Mouse (Mus musculus) limb, embryonic 11.5 days (tissue): Measurements from ENCODE around the gene Gins2. TPM values are rescaled to one million over a fixed set of nuclear protein-coding genes. Genes with fewer than 3 reads are reported as not detected.

Experiments used
- ATAC-seq: fragments of 200-750 bp; cut with Nextera tagmentation; 2 replicates; pipeline ENCODE4 v1.8.0; 2017; ENCODE audit warnings: low read depth; ENCODE audit not compliant: insufficient number of reproducible peaks, low FRiP score, low TSS enrichment
- DNase-seq: peaks from one replicate; pipeline ENCODE4 v3.0.0-alpha.2; 2015; ENCODE audit warnings: low spot score
- H3K27ac ChIP-seq: fragments of 300-500 bp; sonication (generic); replicated peaks from 2 replicates; pipeline ENCODE4 v1.5.1; 2014; ENCODE audit warnings: low read depth, mild to moderate bottlenecking, low read length
- H3K27me3 ChIP-seq: fragments of 300-500 bp; sonication (generic); 2 replicates; pipeline ENCODE4 v1.6.1; 2014; ENCODE audit warnings: mild to moderate bottlenecking, low read length, mixed read lengths; ENCODE audit not compliant: control insufficient read depth, insufficient read depth
- H3K36me3 ChIP-seq: fragments of 300-500 bp; sonication (generic); 2 replicates; pipeline ENCODE4 v1.6.1; 2014; ENCODE audit warnings: mild to moderate bottlenecking, low read length, moderate library complexity, mixed read lengths; ENCODE audit not compliant: control insufficient read depth, insufficient read depth
- H3K4me1 ChIP-seq: fragments of 300-500 bp; sonication (generic); 2 replicates; pipeline ENCODE4 v1.6.1; 2014; ENCODE audit warnings: low read length, mixed read lengths; ENCODE audit not compliant: control insufficient read depth, insufficient read depth
- H3K4me2 ChIP-seq: fragments of 300-500 bp; sonication (generic); 2 replicates; pipeline ENCODE4 v1.6.1; 2014; ENCODE audit warnings: low read depth, mild to moderate bottlenecking, moderate library complexity; ENCODE audit not compliant: severe bottlenecking
- H3K4me3 ChIP-seq: fragments of 300-500 bp; sonication (generic); 2 replicates; pipeline ENCODE4 v1.5.1; 2014; ENCODE audit warnings: low read depth, low read length
- H3K9ac ChIP-seq: fragments of 300-500 bp; sonication (generic); 2 replicates; pipeline ENCODE4 v1.6.1; 2014; ENCODE audit warnings: mild to moderate bottlenecking, low read length
- H3K9me3 ChIP-seq: fragments of 300-500 bp; sonication (generic); 2 replicates; pipeline ENCODE4 v1.6.1; 2016; ENCODE audit warnings: low read length; ENCODE audit not compliant: control insufficient read depth
- WGBS: fragments of 180-500 bp; shearing (Covaris S2); extraction: QIAGEN DNeasy Blood & Tissue Kit; methylation state at CpG from one replicate; pipeline ENCODE4 v1.1.7; 2014; 5-methylcytosine and 5-hydroxymethylcytosine counted together
- polyA plus RNA-seq: library from polyadenylated mRNA; unstranded; fragments of >200 nt; fragmentation: Nextera tagmentation; extraction: Ambion mirVana; gene quantifications from 2 replicates; pipeline ENCODE4 v1.2.1, GENCODE M21; 2014

Gene Gins2
- polyA plus RNA-seq, 1 experiment from 2014 or later, result 132 TPM

DNA sequence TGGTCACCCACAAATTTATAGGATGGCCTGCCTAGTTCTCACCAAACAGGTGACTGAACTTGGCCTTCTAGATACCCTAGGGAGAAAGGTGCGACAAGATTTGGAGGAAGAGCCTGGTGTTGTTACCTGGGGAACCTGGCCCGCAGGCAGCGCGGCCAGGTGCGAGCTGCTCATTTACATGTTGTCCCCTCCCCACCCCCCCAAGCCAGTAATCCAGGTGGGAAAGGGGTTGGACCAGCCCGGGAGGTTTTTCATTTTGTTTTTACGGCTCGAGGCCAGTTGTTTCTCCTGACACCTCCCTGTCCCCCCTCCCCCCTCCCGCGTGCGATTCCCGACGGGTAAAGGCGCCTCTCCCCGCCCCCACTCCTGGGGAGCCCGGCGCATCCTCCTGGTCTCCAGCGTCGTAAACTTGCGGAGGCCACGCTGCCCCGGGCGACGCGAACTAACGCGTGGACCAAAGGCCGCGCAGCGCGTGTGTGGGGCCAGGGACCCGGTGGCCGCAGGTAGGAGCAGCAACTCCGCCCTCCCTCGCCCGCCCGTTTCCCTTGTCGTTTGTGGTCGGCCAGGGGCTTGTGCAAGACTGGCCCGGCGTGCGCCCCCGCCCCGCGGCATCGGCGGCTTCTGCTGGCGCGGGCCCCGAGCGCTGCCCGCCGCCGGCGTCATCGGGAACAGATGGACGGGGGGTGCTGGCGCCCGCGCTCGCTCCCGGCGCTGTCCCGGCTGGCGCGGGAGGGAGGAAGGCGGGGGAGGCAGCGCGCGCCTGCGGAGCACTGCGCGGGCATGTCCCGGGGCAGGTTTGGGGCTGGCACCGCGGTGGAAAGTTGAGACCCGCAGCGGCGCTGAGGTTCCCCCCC is 53.4 kb downstream of the Gins2 start:
- DNase-seq, result peak; percentile 74
- no peaks in the 10 kb centered on the region for H3K9me3 ChIP-seq
- peak overlapping the region; percentile 96 for H3K4me2 ChIP-seq
- ATAC-seq, result no peak
- no peaks in the 10 kb centered on the region for H3K36me3 ChIP-seq
- H3K9ac ChIP-seq, result peak overlapping the region; percentile 3
- H3K27ac ChIP-seq, result 0 out of 2 replicates have a peak overlapping the region, but pooled peaks have one; percentile 44
- peaks cover 86% of the 10 kb centered on the region for H3K4me1 ChIP-seq
- no peaks in the 10 kb centered on the region for H3K27me3 ChIP-seq
- under 1% methylated on average over 63 of the region's 79 CpGs for WGBS
- peak overlapping the region; percentile 54 for H3K4me3 ChIP-seq

DNA sequence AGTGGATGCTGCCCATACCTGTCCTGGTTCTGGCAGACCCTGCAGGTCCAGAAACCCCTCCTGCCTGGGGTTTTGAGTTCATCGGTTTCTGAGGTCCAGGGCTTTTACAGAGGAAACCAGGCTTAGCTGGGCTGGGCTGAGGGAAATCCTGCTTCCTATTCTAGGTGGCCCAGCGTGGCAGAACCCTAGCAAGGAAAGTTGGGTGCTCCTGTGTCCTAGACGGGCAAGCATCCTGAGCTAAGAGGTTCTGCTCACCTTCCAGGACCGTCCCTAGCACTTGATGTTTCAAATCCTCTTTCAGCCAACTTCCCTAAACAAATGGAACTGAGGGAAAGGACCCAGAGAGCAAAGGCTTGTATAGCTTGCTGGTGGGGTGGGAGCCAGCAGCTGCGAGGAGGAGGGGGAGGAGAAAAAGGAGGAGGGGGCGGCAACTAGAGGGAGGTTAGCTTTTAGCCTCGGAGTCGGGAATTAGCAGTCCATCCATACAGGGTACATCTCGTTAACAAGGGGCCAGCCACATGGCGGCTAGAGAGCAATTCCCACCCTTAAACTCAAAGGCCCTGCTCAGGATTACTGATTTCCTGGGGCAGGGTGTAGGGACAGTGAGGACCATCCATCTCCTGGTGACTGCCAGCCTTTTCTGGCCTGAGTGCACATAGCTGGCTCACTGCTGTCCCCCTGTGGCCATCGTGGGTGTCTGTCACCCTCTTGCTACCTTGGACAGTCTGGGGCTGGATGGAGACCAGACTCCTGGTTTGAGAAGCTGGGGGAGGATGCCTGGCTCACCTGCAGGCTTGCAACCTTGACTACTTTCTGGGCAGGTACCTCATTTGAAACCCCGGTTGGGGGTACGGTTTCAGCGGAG is 54.4 kb downstream of the Gins2 start:
- Histone ChIP-seq H3K27me3 (no peaks in the 10 kb centered on the region), H3K4me1 (peaks cover 78% of the 10 kb centered on the region), H3K4me2 (peak overlapping the region; percentile 96), H3K4me3 (no peak overlapping the region), H3K27ac (no peak overlapping the region), H3K36me3 (no peaks in the 10 kb centered on the region), H3K9ac (no peak overlapping the region), H3K9me3 (no peaks in the 10 kb centered on the region)
- 4% methylated on average over 14 of the region's 14 CpGs for WGBS
- DNase-seq, result peak; percentile 90
- peak; percentile 8; the same call in 1 of the 2 replicates for ATAC-seq

DNA sequence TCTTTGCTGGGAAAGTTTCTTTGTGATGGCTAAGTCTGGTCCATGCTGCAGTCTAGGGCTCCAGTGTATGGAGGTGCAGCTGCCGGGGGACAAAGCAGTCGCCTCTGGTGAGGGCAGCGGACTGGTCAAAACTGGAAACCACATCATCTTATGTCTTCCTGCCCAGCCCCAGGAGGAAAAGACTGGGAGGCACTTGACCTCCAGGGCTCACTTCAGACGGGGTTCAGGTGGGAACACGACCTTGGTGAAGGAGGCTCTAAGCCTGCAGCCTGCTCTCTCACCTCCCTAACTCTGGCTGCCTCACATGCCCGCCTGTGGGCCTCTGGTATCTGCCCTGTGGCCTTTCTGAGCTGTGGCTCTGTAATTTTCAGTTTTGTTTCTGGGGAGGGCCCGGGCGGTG is 55.0 kb downstream of the Gins2 start:
- Histone ChIP-seq H3K9me3 (no peaks in the 10 kb centered on the region), H3K36me3 (no peaks in the 10 kb centered on the region), H3K27me3 (no peaks in the 10 kb centered on the region), H3K9ac (no peak overlapping the region), H3K4me1 (peaks cover 75% of the 10 kb centered on the region), H3K4me3 (no peak overlapping the region), H3K27ac (no peak overlapping the region), H3K4me2 (no peak overlapping the region; the same call in 1 of the 2 replicates)
- DNase-seq (no peak), ATAC-seq (no peak)
- 33% methylated on average over 8 of the region's 8 CpGs for WGBS

DNA sequence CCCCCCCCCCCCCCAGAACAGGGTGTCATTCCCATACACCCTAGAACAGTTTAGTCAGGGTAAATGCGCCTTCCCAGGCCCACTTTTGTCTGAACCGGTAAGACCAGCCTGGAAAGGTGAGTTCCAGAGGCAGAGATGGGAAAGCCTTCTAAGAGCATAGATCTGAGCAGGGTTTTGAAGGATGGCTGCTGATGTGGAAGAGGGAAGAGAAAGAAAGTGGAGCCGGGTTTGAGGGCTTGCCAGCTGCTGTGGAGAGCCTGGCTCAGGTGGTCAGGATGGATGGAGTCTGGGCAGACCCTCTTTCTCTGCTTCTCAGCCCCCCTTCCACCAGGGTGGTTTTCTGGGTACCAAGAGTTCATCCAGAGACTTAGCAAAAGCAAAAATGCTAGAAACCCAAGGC is 55.7 kb downstream of the Gins2 start:
- 0 out of 2 replicates have a peak overlapping the region, but pooled peaks have one; percentile 45 for H3K27ac ChIP-seq
- H3K9me3 ChIP-seq, result no peaks in the 10 kb centered on the region
- WGBS, result 22% methylated on average over 3 of the region's 3 CpGs
- ATAC-seq (no peak), DNase-seq (no peak)
- H3K27me3 ChIP-seq, result no peaks in the 10 kb centered on the region
- peak overlapping the region; percentile 41 for H3K4me2 ChIP-seq
- no peak overlapping the region for H3K9ac ChIP-seq
- H3K4me3 ChIP-seq, result no peak overlapping the region
- H3K4me1 ChIP-seq, result peaks cover 75% of the 10 kb centered on the region
- H3K36me3 ChIP-seq, result no peaks in the 10 kb centered on the region

DNA sequence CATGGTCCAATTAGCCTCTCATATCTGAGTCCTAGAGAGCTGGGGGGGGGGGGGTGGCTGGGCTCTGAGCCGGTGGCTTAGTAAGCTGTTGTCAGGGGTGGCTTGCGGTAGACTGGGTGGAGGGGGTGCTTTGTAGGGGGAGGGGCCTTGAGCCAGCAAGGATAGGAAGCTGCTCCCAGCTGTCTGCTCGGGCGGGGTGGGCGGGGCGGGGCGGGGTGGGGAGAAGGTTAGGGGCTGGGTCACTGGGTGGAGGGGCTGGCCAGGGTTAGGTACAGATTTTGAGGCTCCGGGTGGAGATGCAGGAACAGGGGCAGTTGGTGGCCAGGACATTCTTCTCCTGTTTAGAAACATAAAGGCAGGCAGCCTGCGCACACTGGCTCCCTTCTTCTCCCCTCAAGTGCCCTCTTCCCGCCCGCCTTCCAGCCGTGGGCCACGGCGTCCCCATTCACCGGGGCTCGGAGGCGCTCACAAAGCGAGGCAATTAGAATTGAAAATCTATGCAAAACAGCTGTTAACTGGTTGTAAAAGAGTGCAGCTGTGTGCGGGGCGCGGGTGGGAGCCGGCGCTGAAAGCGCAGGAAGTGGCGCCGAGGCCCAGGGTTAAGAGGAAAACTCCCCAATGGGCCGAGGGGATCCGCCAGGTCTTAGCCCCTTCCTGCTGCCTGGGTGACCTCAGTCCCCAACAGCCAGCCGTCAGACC is 56.4 kb downstream of the Gins2 start:
- H3K27me3 ChIP-seq, result no peaks in the 10 kb centered on the region
- 0 out of 2 replicates have a peak overlapping the region, but pooled peaks have one; percentile 7 for H3K4me3 ChIP-seq
- peak overlapping the region; percentile 63 for H3K27ac ChIP-seq
- WGBS, result under 1% methylated on average over 29 of the region's 29 CpGs
- peak; percentile 73 for DNase-seq
- ATAC-seq, result no peak
- H3K4me2 ChIP-seq, result peak overlapping the region; percentile 41
- no peaks in the 10 kb centered on the region for H3K9me3 ChIP-seq
- no peak overlapping the region for H3K9ac ChIP-seq
- H3K36me3 ChIP-seq, result no peaks in the 10 kb centered on the region
- H3K4me1 ChIP-seq, result peaks cover 76% of the 10 kb centered on the region

DNA sequence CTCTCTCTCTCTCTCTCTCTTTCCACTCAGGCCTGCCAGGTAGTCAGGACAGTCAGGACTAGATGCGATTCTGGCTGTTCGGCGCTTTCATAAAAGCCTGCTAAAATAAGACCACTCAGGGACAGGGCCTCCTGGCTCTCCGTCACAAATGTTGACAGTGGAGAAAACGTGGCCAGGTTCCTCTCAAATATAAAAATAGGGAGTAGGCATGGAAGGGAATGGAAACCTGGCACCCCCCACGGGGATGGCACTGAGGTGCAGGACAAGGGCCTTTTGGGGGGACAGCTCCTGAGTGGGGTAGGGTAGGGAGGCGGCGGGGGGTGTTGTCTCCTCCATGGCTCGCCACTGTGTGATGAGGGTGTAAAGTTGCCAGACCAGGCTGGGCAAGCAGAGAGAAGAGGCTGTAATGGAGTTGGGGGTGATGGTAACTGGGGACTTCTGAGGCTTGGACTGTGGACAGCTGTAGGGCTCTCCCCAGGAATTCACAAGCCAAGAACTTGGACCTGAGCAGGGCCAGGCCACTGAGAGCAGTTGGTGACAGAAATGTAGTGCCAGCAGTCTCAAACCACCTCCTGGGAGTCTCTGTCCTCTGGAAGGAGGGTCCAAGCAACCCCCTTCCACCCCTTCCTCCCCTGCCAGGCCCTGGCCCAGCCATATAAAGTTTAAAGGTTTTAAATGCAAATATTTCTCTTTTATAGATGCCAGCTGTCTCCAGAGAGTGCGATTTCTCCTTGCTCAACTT is 57.2 kb downstream of the Gins2 start:
- no peaks in the 10 kb centered on the region for H3K9me3 ChIP-seq
- no peak for DNase-seq
- H3K4me3 ChIP-seq, result no peak overlapping the region
- peaks cover 81% of the 10 kb centered on the region for H3K4me1 ChIP-seq
- no peaks in the 10 kb centered on the region for H3K27me3 ChIP-seq
- no peak for ATAC-seq
- WGBS, result 36% methylated on average over 10 of the region's 10 CpGs
- H3K27ac ChIP-seq, result peak overlapping the region; percentile 25; the same call in 1 of the 2 replicates
- no peaks in the 10 kb centered on the region for H3K36me3 ChIP-seq
- no peak overlapping the region for H3K9ac ChIP-seq
- H3K4me2 ChIP-seq, result no peak overlapping the region; the same call in 1 of the 2 replicates

DNA sequence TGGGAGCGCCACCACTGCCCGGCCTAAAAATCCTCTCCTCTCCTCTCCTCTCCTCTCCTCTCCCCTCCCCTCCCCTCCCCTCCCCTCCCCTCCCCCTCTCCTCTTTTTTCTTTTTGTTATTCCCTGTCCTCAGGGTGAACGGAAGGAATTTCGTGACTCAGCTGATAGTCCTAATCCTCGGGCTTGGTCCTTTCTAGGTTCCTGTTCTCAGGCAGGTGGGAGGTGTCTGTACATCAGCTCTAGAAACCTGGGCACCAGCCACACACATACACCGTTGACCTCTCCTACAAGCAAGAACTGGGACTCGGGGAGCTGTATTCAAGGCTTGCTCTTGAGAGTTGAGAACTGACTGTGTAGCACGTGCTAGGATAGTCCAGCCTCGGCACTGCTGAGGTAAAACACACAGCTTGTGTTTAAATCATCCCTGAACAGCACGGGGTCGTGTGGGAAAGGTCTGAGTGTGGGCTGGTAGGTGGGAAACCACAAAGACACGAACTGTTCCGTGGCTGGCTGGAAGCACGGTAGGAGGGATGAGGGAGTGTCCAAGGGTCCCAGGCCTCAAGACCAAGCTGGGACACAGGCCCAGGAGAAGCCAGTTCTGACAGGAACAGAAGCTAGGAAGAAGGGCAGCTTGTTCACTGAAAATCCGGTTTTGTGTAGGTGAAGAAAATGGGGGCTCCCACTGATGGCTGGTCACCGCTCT is 58.0 kb downstream of the Gins2 start:
- no peaks in the 10 kb centered on the region for H3K9me3 ChIP-seq
- H3K4me3 ChIP-seq, result no peak overlapping the region
- DNase-seq (no peak), ATAC-seq (no peak)
- H3K36me3 ChIP-seq, result no peaks in the 10 kb centered on the region
- H3K27me3 ChIP-seq, result no peaks in the 10 kb centered on the region
- 0 out of 2 replicates have a peak overlapping the region, but pooled peaks have one; percentile 23 for H3K27ac ChIP-seq
- peaks cover 80% of the 10 kb centered on the region for H3K4me1 ChIP-seq
- WGBS, result 53% methylated on average over 16 of the region's 16 CpGs
- H3K9ac ChIP-seq, result no peak overlapping the region
- no peak overlapping the region for H3K4me2 ChIP-seq
